Mouse (Mus musculus) testis, adult 2 months (tissue): ENCODE results near the gene Gm17304.

Source experiments
- CTCF ChIP-seq: fragments of 200-500 bp; IDR thresholded peaks from 2 replicates; pipeline ENCODE4 v1.5.1; 2012; ENCODE audit warnings: low read depth, mild to moderate bottlenecking, inconsistent platforms, low read length, moderate library complexity; ENCODE audit not compliant: control insufficient read depth, insufficient read depth, insufficient replicate concordance
- POLR2A ChIP-seq: fragments of 200-500 bp; IDR thresholded peaks from 2 replicates; pipeline ENCODE4 v1.6.1; 2012; ENCODE audit warnings: low read depth, mild to moderate bottlenecking, inconsistent platforms, low read length, moderate library complexity; ENCODE audit not compliant: control insufficient read depth

DNA sequence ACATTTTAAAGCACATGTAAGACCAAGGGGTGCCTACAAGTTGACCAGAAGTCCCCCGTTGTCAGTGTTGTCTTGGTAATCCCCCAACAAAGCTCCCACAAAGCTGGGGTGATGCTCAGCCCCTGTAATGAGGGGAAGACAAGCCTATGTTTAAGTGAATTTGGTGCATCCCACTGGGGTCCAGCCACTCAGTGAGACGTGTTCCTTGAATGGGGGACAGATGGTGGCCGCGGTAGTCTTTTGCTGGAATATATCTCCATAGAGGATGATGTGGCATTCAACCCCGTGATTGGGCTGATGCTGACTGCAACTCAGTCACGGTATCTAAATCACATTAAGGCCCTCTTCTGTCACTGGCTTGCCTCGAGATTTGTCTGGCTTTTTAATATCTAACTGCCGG is 9.4 kb upstream of the Gm17304 start:
- no peak for TF ChIP-seq POLR2A
- no peak for TF ChIP-seq CTCF
